14 mouse cellular contexts compared by ENCODE assay signal in the genomic region with DNA sequence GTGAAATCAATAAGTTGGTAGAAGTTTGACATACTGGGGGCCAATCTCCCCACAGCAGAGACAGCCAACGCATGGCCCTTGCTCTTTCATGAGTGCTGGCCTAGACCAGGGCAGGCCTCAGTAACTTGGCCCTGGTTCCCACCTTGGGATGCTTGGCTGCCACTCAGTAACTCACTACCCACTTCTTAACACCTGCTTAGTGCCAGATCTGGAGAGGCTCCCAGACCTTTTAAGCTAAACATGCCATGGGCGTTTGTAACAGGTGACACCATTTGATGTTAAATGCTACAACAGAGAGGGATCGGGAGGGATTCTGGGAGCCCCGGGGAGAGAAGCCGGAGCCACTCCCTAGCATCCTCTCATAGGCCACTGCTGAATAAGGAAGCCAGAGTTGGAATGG. TPM values are rescaled to one million over a fixed set of nuclear protein-coding genes. Genes with fewer than 3 reads are reported as not detected.
"Had no signal": no experiment of that assay in that cellular context is flagged by ENCODE, and none has a peak within 500 bp of the region (broad histone marks: within the 10 kb centered on the region; RNA-seq: fewer than 3 reads in every experiment).

No protein-coding gene starts in this region.

- DNase-seq: kidney, adult 8-10 months; kidney, postnatal 10 days; kidney, postnatal 36 days; layer of hippocampus, postnatal 36 days; liver, postnatal 0 days; lung, embryonic 14.5 days; lung, postnatal 4 days; midbrain, embryonic 14.5 days; right cerebral cortex, adult 18-20 months; right cerebral cortex, postnatal 14 days; right cerebral cortex, postnatal 4 days; thymus, postnatal 25 days had no signal

RNA-seq across cellular contexts. Expression of a gene that starts 33.3 kb away (rescaled TPM):
- total RNA-seq: megakaryocyte progenitor cell, adult 5-6 weeks; megakaryocyte-erythroid progenitor cell, adult 5-6 weeks had no signal
